Mouse (Mus musculus) liver, adult 2 months (tissue): ENCODE data around the gene Adcy10.

Experiments used
- CTCF ChIP-seq: fragments of 200-500 bp; IDR thresholded peaks from 2 replicates; pipeline ENCODE4 v1.5.1; 2011; ENCODE audit warnings: low read depth, low read length, control low read depth
- POLR2A ChIP-seq: fragments of 200-500 bp; IDR thresholded peaks from 2 replicates; pipeline ENCODE4 v1.6.1; 2011; ENCODE audit warnings: low read length, control low read depth; ENCODE audit not compliant: insufficient read depth; ENCODE audit errors: extremely low read depth

- TF ChIP-seq CTCF (no peak), POLR2A (no peak)
Measured at GRCm38 (mm10) chr1:165464574-165464973, 20.4 kb upstream of the Adcy10 start.
